Mouse (Mus musculus): ENCODE measurements around the gene Bbs5.
"Not testable (repeated sequence)": the region's sequence is repeated elsewhere in the genome, so short reads cannot be mapped to it uniquely, and the experiment has no call there.

The Bbs5 gene

GRCm38 (mm10) chr2:69646726-69647490 is at the start of gene Bbs5:
Bbs5 (plus strand) TSS chr2:69647171.
- DNase-seq (ENCODE audit: low spot score in 2 of 2), result peak; percentile 96 to 97

- no peak for DNase-seq (ENCODE audit: low spot score in 2 of 2)
These were observed 43.1 kb upstream of the Bbs5 start for GRCm38 (mm10) chr2:69603726-69604393.

- DNase-seq (ENCODE audit: low spot score in 2 of 2), result no peak
These were observed 40.4 kb upstream of the Bbs5 start for GRCm38 (mm10) chr2:69606621-69607020.

GRCm38 (mm10) chr2:69612237-69612636 is 34.7 kb upstream of the Bbs5 start:
- DNase-seq (ENCODE audit: low spot score in 2 of 2), result no peak

GRCm38 (mm10) chr2:69612716-69613115 is 34.3 kb upstream of the Bbs5 start:
- no peak for DNase-seq (ENCODE audit: low spot score in 2 of 2)

GRCm38 (mm10) chr2:69613237-69613636 is 33.7 kb upstream of the Bbs5 start:
- no peak for DNase-seq (ENCODE audit: low spot score in 2 of 2)

GRCm38 (mm10) chr2:69618336-69618735 is 28.6 kb upstream of the Bbs5 start:
- no peak for DNase-seq (ENCODE audit: low spot score in 2 of 2)

- no peak for DNase-seq (ENCODE audit: low spot score in 2 of 2)
These were observed 27.7 kb upstream of the Bbs5 start for GRCm38 (mm10) chr2:69619286-69619685.

- no peak for DNase-seq (ENCODE audit: low spot score in 2 of 2)
These were observed 17.8 kb upstream of the Bbs5 start for GRCm38 (mm10) chr2:69629215-69629614.

- no peak for DNase-seq (ENCODE audit: low spot score in 2 of 2)
These were observed 17.1 kb upstream of the Bbs5 start for GRCm38 (mm10) chr2:69629914-69630313.

- DNase-seq (ENCODE audit: low spot score in 2 of 2), result no peak
These were observed 16.2 kb upstream of the Bbs5 start for GRCm38 (mm10) chr2:69630792-69631191.

- no peak for DNase-seq (ENCODE audit: low spot score in 2 of 2)
These were observed 15.5 kb upstream of the Bbs5 start for GRCm38 (mm10) chr2:69631449-69631848.

GRCm38 (mm10) chr2:69635064-69635701 is 11.8 kb upstream of the Bbs5 start:
- peak; percentile 42 to 67 for DNase-seq (ENCODE audit: low spot score in 2 of 2)

- peak in 1 of 2 experiments; percentile 45 for DNase-seq (ENCODE audit: low spot score in 2 of 2)
These were observed 11.2 kb upstream of the Bbs5 start for GRCm38 (mm10) chr2:69635807-69636206.

GRCm38 (mm10) chr2:69637989-69638388 is 9.0 kb upstream of the Bbs5 start:
- not testable (repeated sequence) for DNase-seq (ENCODE audit: low spot score in 2 of 2)

GRCm38 (mm10) chr2:69640100-69640499 is 6.9 kb upstream of the Bbs5 start:
- no peak for DNase-seq (ENCODE audit: low spot score in 2 of 2)

- DNase-seq (ENCODE audit: low spot score in 2 of 2), result no peak
These were observed 1.9 kb upstream of the Bbs5 start for GRCm38 (mm10) chr2:69644968-69645617.

- no peak for DNase-seq (ENCODE audit: low spot score in 2 of 2)
These were observed 2.7 kb downstream of the Bbs5 start for GRCm38 (mm10) chr2:69649716-69650115.

- DNase-seq (ENCODE audit: low spot score in 2 of 2), result no peak
These were observed 12.4 kb downstream of the Bbs5 start for GRCm38 (mm10) chr2:69659326-69659725.

GRCm38 (mm10) chr2:69663827-69664476 is 17.0 kb downstream of the Bbs5 start:
- no peak for DNase-seq (ENCODE audit: low spot score in 2 of 2)

GRCm38 (mm10) chr2:69667656-69668055 is 20.7 kb downstream of the Bbs5 start:
- DNase-seq (ENCODE audit: low spot score in 2 of 2), result no peak

- DNase-seq (ENCODE audit: low spot score in 2 of 2), result no peak
These were observed 21.4 kb downstream of the Bbs5 start for GRCm38 (mm10) chr2:69668414-69668813.
